Mouse (Mus musculus) embryonic fibroblast, embryonic 13.5 days (primary cell): Measurements from ENCODE around the gene Dcaf10.

Experiments used
- CTCF ChIP-seq: IDR thresholded peaks from 2 replicates; pipeline ENCODE4 v1.5.1; 2011; ENCODE audit warnings: mild to moderate bottlenecking, control low read depth, low read length, moderate library complexity, borderline replicate concordance; ENCODE audit not compliant: insufficient read depth
- POLR2A ChIP-seq: IDR thresholded peaks from 2 replicates; pipeline ENCODE4 v1.6.1; 2011; ENCODE audit warnings: low read depth, mild to moderate bottlenecking, control low read depth, low read length, moderate library complexity

- no peak for TF ChIP-seq POLR2A
- no peak for TF ChIP-seq CTCF
These were observed 36.4 kb upstream of the Dcaf10 start for GRCm38 (mm10) chr4:45305536-45305935.
